Mouse (Mus musculus): ENCODE results near the gene Ube2g1. TPM values are rescaled to one million over a fixed set of nuclear protein-coding genes. Genes with fewer than 3 reads are reported as not detected.

Gene Ube2g1
- 106 and 109 TPM in 2 replicates for polyA plus RNA-seq (2015; fragmentation: Nextera tagmentation; extraction: Ambion mirVana)

- 4% methylated on average over 34 of the region's 56 CpGs for WGBS
- Histone ChIP-seq H3K9ac (replicated peaks) (peak within 1 kb of the TSS; percentile 98), H3K4me2 (replicated peaks) (peak within 1 kb of the TSS; percentile 62), H3K27me3 (no peaks in the 10 kb centered on the region), H3K4me3 (replicated peaks) (peak within 1 kb of the TSS; percentile 97), H3K9me3 (no peaks in the 10 kb centered on the region), H3K4me1 (replicated peaks) (peaks cover 24% of the 10 kb centered on the region), H3K36me3 (no peaks in the 10 kb centered on the region), H3K27ac (peak within 1 kb of the TSS; percentile 97)
- peak; percentile 96 for ATAC-seq
These were observed at the start of gene Ube2g1 for GRCm38 (mm10) chr11:72606694-72607407. TSS of gene Ube2g1 (plus strand) at chr11:72607283.

GRCm38 (mm10) chr11:72558155-72558554 lies 48.9 kb upstream of the Ube2g1 start:
- no peak overlapping the region for H3K9ac ChIP-seq (replicated peaks)
- no peak overlapping the region for H3K27ac ChIP-seq
- no peak overlapping the region for H3K4me3 ChIP-seq (replicated peaks)
- no peaks in the 10 kb centered on the region for H3K27me3 ChIP-seq
- no peaks in the 10 kb centered on the region for H3K4me1 ChIP-seq (replicated peaks)
- no peaks in the 10 kb centered on the region for H3K36me3 ChIP-seq
- H3K4me2 ChIP-seq (replicated peaks) = no peak overlapping the region
- WGBS = 71% methylated on average over 5 of the region's 5 CpGs
- H3K9me3 ChIP-seq = no peaks in the 10 kb centered on the region
- no peak for ATAC-seq

GRCm38 (mm10) chr11:72560661-72561060 lies 46.4 kb upstream of the Ube2g1 start:
- Histone ChIP-seq H3K4me3 (replicated peaks) (no peak overlapping the region), H3K9me3 (no peaks in the 10 kb centered on the region), H3K36me3 (no peaks in the 10 kb centered on the region), H3K27ac (no peak overlapping the region), H3K4me2 (replicated peaks) (no peak overlapping the region), H3K4me1 (replicated peaks) (no peaks in the 10 kb centered on the region), H3K27me3 (no peaks in the 10 kb centered on the region), H3K9ac (replicated peaks) (no peak overlapping the region)
- ATAC-seq = no peak
- 75% methylated on average over 3 of the region's 3 CpGs for WGBS

GRCm38 (mm10) chr11:72564232-72564807 lies 42.8 kb upstream of the Ube2g1 start:
- H3K9ac ChIP-seq (replicated peaks) = no peak overlapping the region
- ATAC-seq = peak; percentile 70; the same call in 1 of the 2 replicates
- H3K4me3 ChIP-seq (replicated peaks) = no peak overlapping the region
- H3K4me2 ChIP-seq (replicated peaks) = no peak overlapping the region
- WGBS = 25% methylated on average over 6 of the region's 6 CpGs
- no peaks in the 10 kb centered on the region for H3K4me1 ChIP-seq (replicated peaks)
- H3K27me3 ChIP-seq = no peaks in the 10 kb centered on the region
- no peak overlapping the region for H3K27ac ChIP-seq
- H3K9me3 ChIP-seq = no peaks in the 10 kb centered on the region
- no peaks in the 10 kb centered on the region for H3K36me3 ChIP-seq

- Histone ChIP-seq H3K4me1 (replicated peaks) (no peaks in the 10 kb centered on the region), H3K27ac (no peak overlapping the region), H3K27me3 (peaks cover 2% of the 10 kb centered on the region; the same call in 1 of the 2 replicates), H3K4me2 (replicated peaks) (no peak overlapping the region), H3K9ac (replicated peaks) (no peak overlapping the region), H3K4me3 (replicated peaks) (no peak overlapping the region), H3K36me3 (no peaks in the 10 kb centered on the region), H3K9me3 (no peaks in the 10 kb centered on the region)
- no peak for ATAC-seq
- WGBS = 83% methylated on average over 7 of the region's 7 CpGs
These were observed 40.8 kb upstream of the Ube2g1 start for GRCm38 (mm10) chr11:72566304-72566703.

- H3K27ac ChIP-seq = no peak overlapping the region
- ATAC-seq = no peak
- no peak overlapping the region for H3K4me3 ChIP-seq (replicated peaks)
- H3K4me1 ChIP-seq (replicated peaks) = no peaks in the 10 kb centered on the region
- 54% methylated on average over 9 of the region's 10 CpGs for WGBS
- H3K4me2 ChIP-seq (replicated peaks) = no peak overlapping the region
- H3K36me3 ChIP-seq = no peaks in the 10 kb centered on the region
- no peaks in the 10 kb centered on the region for H3K9me3 ChIP-seq
- no peak overlapping the region for H3K9ac ChIP-seq (replicated peaks)
- H3K27me3 ChIP-seq = peaks cover 4% of the 10 kb centered on the region; the same call in 1 of the 2 replicates
These were observed 40.2 kb upstream of the Ube2g1 start for GRCm38 (mm10) chr11:72566816-72567338.

GRCm38 (mm10) chr11:72569051-72569450 lies 38.0 kb upstream of the Ube2g1 start:
- H3K4me2 ChIP-seq (replicated peaks) = no peak overlapping the region
- 60% methylated on average over 8 of the region's 8 CpGs for WGBS
- no peak overlapping the region for H3K9ac ChIP-seq (replicated peaks)
- no peaks in the 10 kb centered on the region for H3K36me3 ChIP-seq
- H3K4me1 ChIP-seq (replicated peaks) = no peaks in the 10 kb centered on the region
- peaks cover 4% of the 10 kb centered on the region; the same call in 1 of the 2 replicates for H3K27me3 ChIP-seq
- H3K27ac ChIP-seq = no peak overlapping the region
- ATAC-seq = no peak
- H3K4me3 ChIP-seq (replicated peaks) = no peak overlapping the region
- no peaks in the 10 kb centered on the region for H3K9me3 ChIP-seq

GRCm38 (mm10) chr11:72569671-72570318 lies 37.3 kb upstream of the Ube2g1 start:
- H3K4me1 ChIP-seq (replicated peaks) = no peaks in the 10 kb centered on the region
- H3K4me2 ChIP-seq (replicated peaks) = no peak overlapping the region; the same call in 1 of the 2 replicates
- no peaks in the 10 kb centered on the region for H3K9me3 ChIP-seq
- 0 out of 2 replicates have a peak, but pooled peaks have one; percentile 18 for ATAC-seq
- peaks cover 4% of the 10 kb centered on the region; the same call in 1 of the 2 replicates for H3K27me3 ChIP-seq
- WGBS = 69% methylated on average over 11 of the region's 11 CpGs
- no peak overlapping the region for H3K27ac ChIP-seq
- H3K36me3 ChIP-seq = no peaks in the 10 kb centered on the region
- H3K4me3 ChIP-seq (replicated peaks) = no peak overlapping the region
- H3K9ac ChIP-seq (replicated peaks) = no peak overlapping the region

- no peak overlapping the region for H3K27ac ChIP-seq
- H3K9ac ChIP-seq (replicated peaks) = peak overlapping the region; percentile 45; the same call in 1 of the 2 replicates
- ATAC-seq = peak; percentile 84
- no peaks in the 10 kb centered on the region for H3K4me1 ChIP-seq (replicated peaks)
- H3K27me3 ChIP-seq = peaks cover 4% of the 10 kb centered on the region; the same call in 1 of the 2 replicates
- H3K4me3 ChIP-seq (replicated peaks) = peak overlapping the region; percentile 32
- 2% methylated on average over 18 of the region's 18 CpGs for WGBS
- peak overlapping the region; percentile 46 for H3K4me2 ChIP-seq (replicated peaks)
- H3K36me3 ChIP-seq = no peaks in the 10 kb centered on the region
- H3K9me3 ChIP-seq = no peaks in the 10 kb centered on the region
These were observed 36.6 kb upstream of the Ube2g1 start for GRCm38 (mm10) chr11:72570319-72570979.

GRCm38 (mm10) chr11:72573819-72574218 lies 33.3 kb upstream of the Ube2g1 start:
- H3K4me2 ChIP-seq (replicated peaks) = no peak overlapping the region
- WGBS = 92% methylated on average over 1 of the region's 1 CpGs

GRCm38 (mm10) chr11:72576111-72576465 lies 31.0 kb upstream of the Ube2g1 start:
- Histone ChIP-seq H3K4me3 (replicated peaks) (peak overlapping the region; percentile 27), H3K36me3 (no peaks in the 10 kb centered on the region), H3K4me1 (replicated peaks) (peaks cover 15% of the 10 kb centered on the region), H3K27me3 (peaks cover 4% of the 10 kb centered on the region; the same call in 1 of the 2 replicates), H3K9me3 (no peaks in the 10 kb centered on the region), H3K4me2 (replicated peaks) (peak overlapping the region; percentile 49), H3K27ac (no peak overlapping the region), H3K9ac (replicated peaks) (no peak overlapping the region)
- no peak; the same call in 1 of the 2 replicates for ATAC-seq
- WGBS = 19% methylated on average over 7 of the region's 7 CpGs

More at GRCm38 (mm10) chr11:72573819-72574218, 33.3 kb upstream of the Ube2g1 start:
- Histone ChIP-seq H3K4me3 (replicated peaks) (no peak overlapping the region), H3K9me3 (no peaks in the 10 kb centered on the region), H3K27me3 (peaks cover 4% of the 10 kb centered on the region; the same call in 1 of the 2 replicates), H3K27ac (no peak overlapping the region), H3K36me3 (no peaks in the 10 kb centered on the region), H3K4me1 (replicated peaks) (peaks cover 15% of the 10 kb centered on the region), H3K9ac (replicated peaks) (no peak overlapping the region)
- no peak for ATAC-seq

All from midbrain, embryonic 13.5 days (tissue).